Mouse (Mus musculus) left cerebral cortex, adult 18-20 months (tissue): ENCODE data around the gene Polr3h. TPM values are rescaled to one million over a fixed set of nuclear protein-coding genes. Genes with fewer than 3 reads are reported as not detected.

Experiments used
- DNase-seq, 2 experiments: peaks; one replicate each; pipeline ENCODE4 v3.0.0; 2021 to 2022; ENCODE audit warnings: low spot score in 2 of 2, mixed read lengths in 1 of 2
- total RNA-seq, 2 experiments: library from RNA; stranded (reverse); gene quantifications; 2 replicates each; pipeline ENCODE4 v1.2.3; 2021

Gene Polr3h
- total RNA-seq, 2 experiments from 2014 or later, result 50.9 to 52.1 TPM

DNA sequence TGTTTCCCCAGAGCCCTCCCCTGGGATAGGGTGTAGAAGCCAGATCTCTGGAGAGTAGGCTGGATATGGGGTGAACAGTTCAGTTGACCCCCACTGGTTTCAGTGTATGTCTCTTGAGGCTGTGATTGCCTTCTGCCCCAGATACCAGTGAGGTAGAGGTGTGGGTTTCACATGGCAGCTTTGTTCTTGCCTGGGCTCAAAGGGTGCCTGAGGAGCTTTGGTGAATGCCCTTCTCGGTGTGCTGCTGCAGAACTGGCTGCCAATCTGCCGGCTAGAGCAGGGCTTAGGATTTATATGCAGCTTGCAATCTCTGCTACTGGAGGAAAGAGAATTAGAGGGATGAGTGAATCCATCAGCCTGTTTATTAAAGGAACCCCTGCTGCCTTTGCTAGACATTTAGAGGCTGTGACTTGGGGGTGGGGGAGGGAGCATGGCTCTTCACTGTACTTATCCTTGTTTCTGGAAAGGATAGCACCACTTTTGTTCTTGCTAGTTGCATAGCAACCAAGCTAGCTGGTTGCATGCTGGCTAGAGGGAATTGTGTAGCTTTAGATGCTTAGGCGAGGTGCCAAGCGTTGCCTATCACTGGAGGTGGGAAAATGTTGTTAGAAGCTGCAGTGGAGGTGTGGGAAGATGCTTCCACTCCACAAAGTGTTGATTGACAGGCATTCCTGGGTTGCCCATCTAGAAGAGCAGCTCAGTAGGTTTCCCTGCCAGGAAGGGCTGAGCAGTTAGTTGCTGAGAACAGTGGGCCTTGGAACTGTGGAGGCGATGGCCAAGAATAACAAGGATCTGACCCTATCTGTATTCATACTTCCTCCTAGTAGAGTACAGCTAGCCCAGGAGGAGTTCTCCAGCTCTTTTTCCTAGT, 46.3 kb downstream of the Polr3h start:
- DNase-seq, result peak; percentile 80 to 86

DNA sequence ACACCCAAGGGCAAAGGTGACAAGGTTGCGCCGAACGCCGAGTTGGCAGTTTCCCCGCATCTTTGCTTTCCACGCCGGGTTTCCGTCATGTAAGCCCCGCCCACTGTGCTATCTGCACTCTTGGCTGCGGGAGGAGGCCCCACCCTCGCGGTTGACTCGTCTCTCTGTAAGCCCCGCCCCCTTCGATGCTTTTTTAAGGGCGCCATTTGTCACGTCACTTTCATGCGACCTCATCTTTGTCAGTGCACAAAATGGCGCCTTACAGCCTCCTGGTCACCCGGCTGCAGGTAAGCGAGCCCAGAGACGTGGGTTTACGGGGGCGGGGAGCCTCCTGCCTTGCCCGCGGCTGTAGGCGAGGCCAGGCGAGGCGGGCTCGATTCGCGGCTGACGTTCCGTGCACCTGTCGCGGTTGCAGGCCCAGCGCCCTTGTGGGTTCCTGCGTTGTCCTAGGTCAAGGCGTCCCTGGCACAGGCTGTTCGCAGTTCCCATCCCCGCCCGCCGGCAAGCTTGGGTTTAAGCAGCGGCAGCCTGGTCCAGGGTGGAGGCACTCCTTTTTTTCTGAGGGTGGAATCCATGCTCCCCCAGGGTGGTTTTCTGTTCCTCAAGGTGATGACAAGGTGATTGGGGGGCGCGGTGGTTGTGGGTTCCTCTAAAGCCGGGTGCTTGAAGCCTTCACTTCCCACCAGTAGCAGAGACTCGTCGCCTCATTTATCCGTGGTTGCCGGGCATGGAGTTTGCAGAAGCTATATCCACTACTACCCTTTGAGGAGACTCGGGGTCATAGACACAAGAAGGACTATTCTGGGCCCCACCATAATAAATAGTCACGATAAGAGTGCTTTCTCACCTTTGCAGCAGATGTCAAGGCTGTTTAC, 53.5 kb downstream of the Polr3h start, which contains the start of gene Aco2:
Gene Aco2 (plus strand): TSS at position 48 of the 875 bp plus-strand sequence.
- peak; percentile 98 to 99 for DNase-seq

DNA sequence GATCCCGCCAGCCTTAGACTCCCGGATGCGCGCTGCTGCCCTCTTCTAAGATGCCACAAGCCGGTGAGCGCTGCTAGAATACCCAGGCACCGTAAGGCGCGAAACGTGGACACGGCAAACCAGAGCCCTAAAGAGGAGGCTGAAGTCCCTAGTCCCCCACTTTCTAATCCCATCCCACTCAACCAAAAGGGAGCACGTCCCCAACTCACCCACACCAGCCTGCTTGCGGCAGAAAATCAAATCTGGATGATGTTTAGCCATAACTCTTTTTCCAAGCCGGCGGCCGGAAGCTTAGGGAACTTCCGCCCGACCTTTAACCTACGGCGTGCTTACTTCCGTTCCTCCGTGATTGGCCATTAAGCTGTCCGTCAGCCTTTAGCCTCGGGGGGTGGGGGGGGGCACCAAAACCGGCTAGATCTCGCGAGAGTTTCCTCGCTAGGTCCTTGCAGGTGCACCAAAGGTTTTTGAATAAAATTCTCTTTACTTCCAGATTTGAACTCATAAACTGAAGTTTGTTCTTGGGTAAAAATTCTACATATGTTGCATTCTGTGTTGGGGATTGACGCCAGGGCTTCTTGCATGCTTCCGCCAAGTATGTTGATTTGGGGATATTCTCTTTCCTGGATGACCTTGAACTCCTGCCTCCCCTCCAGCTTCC, 54.3 kb downstream of the Polr3h start, which contains the start of gene Phf5a:
Gene Phf5a (minus strand): TSS at position 308 of the 658 bp plus-strand sequence.
- peak; percentile 81 to 87 for DNase-seq

DNA sequence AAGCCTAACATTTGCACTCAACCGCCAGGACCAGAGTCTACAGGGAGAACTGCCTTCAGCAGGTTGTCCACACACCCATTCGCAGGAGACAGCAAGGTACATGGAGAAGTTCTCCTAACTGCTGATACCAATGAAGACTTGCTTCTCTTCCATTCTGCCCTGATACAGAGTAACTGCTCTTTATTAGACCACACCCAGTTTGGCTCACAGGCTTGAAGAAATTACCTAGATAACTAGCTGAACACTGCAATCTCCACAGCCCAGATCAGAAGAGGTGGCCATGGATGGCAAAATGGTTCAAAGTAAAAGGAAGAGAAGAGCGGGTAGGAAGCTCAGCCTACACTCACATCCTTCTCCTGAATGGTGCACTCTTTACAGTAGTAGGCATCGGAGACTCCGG, 56.1 kb downstream of the Polr3h start:
- DNase-seq, result no peak

DNA sequence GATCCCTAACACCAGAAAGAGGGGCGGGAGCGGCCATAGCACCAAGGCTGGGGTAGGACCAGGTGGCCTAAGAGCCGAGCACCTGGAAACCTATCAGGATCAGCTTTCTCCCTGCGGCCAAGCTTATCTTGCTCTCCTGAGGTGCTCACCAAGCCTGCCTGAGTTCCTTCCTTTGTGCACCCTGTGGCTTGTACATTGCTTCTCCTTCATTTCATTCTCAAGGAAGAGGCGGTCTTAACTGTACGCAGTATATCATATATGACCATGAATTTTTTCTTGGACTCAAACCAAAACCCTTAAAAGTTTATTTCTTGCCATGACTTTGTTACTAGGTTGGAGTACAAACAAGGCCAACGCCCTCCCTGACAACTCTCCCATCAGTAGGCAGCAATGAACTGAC, 61.8 kb downstream of the Polr3h start:
- no peak for DNase-seq

DNA sequence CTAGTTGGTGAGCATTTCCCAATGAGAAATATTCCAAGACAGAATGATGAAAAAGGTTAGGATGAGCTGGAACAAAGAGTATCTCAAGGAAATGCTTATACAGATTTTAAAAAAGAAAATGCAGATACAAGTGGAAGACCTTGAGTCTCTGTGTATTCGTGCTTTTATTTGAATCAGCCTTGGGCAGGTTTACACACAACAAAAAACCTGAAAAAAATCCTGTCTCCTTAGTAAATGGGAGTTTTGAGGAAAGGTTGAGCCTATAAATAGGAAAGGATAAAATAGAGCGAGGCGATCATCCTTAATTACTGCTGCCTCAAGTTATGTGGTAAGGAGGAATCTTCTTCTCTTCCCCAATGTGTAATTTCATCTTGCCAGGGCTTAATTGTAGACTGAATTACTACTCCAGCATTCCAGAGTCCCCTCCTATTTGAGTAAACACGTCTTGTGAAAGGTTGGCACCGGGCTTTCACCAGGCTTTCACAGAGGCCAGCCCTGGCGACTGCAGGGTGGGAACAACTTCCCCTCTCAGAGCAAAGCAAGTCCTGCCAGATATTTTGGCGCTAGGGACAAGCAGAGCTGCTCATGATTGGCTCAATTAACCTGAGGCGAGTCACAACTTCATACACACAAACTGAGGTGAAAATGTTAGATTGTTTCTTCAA, 65.4 kb downstream of the Polr3h start:
- no peak for DNase-seq

DNA sequence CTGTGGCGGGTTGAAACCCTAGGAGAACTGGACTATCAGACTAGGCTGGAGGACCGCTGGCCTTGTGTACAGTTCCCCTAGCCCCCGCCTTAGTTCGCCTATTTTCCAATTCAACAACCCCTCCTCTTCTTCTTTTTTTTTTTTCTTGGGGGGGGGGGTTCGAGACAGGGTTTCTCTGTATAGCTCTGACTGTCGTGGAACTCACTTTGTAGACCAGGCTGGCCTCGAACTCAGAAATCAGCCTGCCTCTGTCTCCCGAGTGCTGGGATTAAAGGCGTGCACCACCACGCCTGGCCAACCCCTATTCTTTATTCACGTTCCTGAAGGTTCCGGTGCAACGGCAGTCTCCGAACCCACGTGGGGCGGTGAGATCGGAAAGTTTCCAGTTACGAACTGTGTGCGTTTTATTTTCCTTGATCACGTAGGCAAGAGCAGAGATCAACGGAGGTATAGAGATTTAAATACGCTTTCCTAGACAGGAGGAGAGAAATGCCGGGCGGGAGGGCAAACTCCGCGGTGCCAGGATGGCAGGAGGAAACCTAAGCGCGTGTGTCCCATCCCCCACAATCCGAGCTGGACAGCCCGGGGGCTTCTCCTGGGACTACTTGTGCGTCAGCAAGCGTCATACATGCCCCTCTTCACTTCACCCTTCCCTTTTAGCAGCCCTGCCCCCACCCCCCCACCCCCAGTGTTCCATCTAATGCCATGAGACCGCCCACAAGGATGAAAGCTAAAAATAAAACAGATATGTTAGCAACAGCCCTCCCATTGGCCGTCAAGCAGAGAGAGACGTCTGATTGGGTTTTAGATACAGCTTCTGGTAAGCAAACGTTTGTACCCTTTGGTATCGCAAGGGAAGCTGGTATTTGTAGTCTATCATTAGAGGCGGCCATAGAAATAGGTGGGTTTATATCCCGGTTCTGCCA, 66.4 kb downstream of the Polr3h start:
- DNase-seq, result peak; percentile 75 to 87

DNA sequence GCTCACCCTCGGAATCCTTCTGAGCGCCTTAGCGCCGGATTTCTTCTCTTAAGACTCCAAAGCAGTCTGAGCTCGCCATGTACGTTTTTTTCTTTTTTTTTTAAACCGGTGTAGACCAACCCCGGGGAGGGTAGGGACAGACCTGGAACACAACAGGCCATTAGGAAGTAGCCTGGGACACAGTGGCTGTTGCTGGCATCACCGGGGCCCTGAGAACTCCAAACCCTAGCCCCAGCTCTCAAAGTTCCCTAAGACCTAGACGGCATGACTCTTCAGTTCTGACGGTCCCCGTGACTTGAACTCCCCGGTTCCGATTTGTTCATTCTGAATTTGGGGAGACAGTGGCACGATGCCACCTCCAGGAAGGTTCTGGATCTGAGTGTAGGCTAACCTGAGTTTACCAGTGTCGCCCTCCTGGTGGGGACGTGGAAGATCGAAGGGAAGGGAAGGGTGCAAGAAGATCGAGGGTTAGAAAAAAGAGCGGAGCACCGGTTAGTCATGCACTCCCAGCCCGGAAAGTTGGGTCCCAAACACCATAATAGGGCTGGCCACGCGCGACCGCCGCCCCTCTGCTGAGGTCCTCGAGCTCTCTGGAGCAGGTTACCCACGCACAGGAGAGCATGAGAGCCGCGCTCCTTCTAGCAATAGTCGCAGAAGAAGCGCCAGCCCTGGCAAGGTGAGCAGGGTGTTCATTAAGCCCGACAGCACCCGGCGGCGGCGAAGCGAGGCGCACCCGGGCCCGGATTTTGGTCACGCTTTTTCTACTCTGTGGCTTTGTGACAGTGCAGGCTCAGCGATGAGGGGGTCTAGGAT, 67.3 kb downstream of the Polr3h start, which contains the start of gene Tob2:
Gene Tob2 (minus strand): TSS at position 280 of the 813 bp plus-strand sequence.
- DNase-seq, result peak; percentile 56 to 71

DNA sequence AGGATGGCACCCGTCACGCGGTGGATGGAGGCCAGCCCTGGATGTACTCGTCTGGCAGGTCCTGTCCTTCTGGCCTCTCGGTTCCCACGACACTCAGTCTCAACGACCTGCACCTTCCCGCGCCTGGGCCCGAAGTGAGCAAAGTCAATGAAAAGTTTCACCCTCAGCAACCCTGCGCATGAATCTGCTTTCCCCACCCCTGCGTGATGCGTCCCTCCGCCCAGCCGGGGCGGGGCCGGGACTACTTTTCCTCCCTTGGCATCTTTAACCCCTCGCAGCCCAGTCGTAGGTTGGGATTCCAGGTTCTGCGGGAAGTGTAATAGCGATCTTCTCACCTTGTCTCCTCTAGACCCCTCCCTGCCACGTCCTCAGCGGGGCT, 67.9 kb downstream of the Polr3h start:
- DNase-seq, result peak; percentile 93 to 94

DNA sequence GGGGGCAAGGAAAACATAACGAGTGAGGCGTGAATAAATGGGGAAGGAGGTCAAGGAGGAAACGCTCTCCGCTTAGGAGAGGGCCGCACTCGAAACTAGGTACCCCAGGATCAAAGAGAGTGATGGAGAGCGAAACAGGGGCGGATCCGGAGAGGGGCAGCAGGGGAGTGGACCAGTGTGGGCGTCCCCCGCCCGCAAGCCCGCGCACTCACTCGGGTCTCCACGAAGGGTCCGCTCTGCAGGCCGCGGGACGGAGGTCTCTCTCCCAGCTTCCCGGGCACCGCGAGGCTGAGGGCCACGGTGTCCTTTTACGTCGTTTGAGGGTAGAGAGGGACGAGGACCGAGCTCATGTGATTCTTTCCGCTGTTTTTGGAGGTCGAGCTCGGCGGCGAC, 68.3 kb downstream of the Polr3h start:
- no peak for DNase-seq

DNA sequence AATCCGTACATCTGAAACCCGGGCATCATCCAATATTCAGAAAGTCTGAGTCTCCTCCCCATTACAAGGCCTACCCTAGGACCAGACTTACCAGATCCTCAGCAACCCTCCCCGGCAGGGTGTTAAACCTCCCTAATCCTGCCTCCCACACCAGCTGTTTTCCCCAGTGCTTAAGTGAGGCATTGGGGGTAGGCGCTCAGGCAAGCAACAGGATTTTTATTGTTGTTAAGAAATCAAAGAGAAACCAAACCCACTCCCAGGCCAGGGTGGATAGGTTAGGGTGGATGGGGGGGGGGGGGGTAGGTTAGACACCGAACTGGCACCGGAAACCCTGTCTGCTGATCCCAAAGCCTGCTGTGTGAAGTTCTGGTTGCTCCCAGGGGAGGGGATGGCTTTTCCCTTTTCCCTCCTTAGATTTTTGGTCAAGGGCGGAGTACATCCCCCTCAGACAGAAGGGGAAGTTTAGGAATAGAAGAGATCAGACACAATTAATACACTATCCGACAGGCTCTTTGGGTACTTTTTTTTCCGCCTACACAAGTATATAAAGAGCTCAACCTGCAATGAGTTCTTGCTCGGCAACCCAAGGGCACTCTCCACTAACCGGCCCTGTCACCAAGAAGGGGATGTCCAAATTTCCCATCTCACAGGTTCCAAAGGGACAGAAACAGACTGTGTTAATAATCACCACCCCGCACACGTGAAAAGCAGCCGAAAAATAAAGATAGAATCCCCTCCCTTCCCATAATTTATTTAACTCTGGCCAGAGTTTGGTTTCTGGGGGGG, 68.9 kb downstream of the Polr3h start:
- no peak for DNase-seq

DNA sequence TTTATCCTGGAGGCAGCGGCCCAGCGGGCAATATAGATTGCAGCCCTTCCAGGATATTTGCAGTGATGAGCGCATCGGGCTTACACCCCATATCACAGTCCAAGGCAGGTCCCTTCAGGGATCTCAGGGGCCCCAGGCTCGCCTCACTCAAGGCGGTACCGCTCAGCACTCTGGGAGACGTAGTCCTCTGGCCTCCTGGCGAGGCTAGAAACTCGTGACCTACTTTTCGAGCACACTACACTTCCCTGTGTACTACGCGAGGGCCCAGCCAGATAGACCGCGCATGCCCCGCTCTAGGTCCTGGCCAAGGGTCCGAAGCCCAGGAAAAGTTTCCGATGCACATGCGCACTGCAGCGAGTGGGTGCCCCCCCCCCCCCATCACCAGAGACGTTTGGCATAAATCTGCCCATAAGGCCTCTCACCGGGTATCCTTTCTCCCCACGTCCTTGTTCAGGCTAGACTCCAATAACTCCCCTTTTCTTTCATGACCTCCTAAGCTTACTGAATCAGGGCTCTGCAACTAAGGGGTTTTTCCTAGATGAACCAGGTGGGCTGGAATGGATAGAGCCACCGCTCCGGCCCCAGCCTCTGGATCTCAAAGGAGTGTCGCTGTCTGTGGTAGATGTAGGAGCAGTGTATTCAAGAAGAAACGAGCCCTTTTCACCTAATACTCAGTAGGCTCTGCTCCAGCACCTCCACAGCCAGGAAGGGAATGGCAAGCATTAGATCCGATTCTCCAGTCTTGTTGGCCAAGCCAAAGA, 69.8 kb downstream of the Polr3h start:
- peak; percentile 80 to 88 for DNase-seq

DNA sequence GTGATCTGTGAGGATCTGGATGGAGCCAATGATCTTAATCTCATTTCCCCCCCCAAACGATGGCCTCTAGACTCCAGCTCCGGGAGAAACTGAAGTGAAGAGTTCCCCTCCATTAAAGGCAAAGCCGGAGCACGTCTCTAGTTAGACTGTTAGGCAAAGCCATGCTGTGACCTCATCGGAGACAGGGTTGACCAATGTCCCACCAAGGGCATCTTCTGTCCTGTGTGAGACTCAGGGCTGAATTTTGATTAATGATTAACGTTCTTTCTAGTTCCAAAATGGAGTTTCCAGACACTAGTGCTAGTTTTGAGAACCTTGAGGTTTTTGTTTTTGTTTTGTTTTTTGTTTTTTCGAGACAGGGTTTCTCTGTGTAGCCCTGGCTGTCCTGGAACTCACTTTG, 73.0 kb downstream of the Polr3h start:
- DNase-seq, result no peak

DNA sequence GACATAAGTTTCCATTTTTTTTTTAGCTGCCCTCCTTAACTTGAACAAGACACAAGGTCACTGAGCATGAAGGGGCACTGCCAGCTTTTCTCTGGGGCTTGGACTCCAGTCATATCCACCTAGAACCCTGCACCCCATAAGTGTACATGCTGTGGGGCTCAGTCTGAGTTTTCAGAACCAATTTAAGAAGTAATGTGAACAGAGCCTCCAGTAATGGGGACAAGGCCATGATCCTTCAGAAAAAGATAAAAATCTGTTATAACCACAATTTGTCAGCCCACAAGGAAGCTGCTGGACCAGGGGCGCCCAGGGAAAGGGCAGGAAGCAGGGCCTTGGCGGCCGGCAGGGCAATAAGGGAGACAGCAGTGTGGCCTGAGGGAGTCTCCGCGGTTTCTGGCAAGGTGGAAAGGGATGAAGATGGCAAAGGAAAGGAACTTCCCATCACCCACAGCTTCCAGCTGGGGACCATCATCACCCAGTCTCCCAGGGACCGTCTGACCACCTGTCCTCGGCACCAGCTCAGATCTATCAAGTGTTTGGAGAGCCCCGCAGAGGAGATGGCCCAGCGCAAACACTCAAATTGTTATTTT, 73.5 kb downstream of the Polr3h start:
- DNase-seq, result no peak

DNA sequence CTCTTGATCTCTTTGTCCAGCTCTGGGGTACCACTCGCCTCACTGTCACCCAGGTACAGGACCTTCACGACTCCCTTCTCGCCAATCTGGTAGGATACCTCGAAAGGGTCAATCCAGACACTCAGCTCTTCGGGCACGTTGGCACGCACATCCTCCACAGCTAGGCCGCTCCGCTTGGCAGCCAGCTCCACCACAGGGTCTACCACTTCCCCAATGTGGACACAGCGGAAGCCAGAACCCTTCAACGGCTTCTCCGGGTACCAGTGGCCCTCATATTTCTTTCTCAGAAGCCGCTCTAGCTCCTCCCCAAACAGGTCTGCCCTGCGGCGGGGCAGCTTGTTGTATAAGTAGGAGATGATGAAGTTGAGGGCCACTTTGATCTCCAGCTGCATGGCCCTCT, 74.7 kb downstream of the Polr3h start:
- no peak for DNase-seq

DNA sequence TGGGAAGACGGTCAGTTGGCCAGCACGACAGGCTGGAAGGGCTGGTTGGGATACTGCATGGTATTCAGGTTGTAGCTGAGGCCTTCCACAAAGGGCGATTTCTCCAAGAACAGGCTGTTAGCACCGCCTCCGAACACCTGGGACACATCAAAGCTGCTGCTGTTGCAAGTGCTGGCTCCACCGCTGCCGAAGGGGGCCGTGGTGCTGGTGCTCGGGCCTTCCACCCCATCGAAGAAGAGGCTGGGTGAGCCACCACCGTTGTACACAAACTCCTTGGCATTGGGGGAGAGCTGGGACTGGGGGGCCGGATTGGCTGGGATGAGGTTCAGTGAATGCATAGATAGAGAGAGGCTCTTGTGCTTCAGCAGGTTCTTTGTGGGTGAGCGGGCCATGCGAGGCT, 75.3 kb downstream of the Polr3h start:
- DNase-seq, result peak in 1 of 2 experiments; percentile 35

DNA sequence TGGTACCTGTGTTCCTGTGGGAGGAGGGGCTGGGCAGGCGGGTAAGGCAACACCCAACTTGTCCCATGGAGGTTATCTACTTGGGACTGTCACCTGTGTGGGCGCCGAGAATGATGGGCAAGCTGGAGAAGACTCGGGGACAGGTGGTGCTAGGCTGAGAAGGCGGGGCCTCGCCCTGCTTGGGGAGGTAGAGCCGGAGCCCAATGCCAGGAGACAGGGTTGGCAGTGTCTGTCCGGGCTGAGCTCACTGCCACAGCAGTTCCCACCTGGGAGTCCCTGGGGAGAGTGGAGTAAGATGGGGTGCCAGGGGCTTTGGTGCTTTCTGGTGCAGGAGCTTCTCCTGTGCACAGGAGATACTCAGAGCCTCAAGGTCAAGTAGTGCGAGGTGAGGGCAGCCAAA, 76.9 kb downstream of the Polr3h start:
- DNase-seq, result no peak
